In genomic region chr5:92994861-92995260, GRCm38 (mm10) we compare ENCODE assay signal across 30 mouse cellular contexts. TPM values are rescaled to one million over a fixed set of nuclear protein-coding genes. Genes with fewer than 3 reads are reported as not detected.
DNase-seq lines count a peak whose midpoint lies in the region; ATAC-seq lines count a peak whose summit lies in the region.
"Had no signal": no experiment of that assay in that cellular context is flagged by ENCODE, and none has a peak within 500 bp of the region (broad histone marks: within the 10 kb centered on the region; RNA-seq: fewer than 3 reads in every experiment).

No protein-coding gene starts in this region.

- H3K4me1 ChIP-seq in heart, embryonic 10.5 days = peaks cover 42% of the 10 kb centered on the region
- H3K4me1 ChIP-seq in kidney, embryonic 16.5 days (ENCODE audit: insufficient read depth, low read length) = peaks cover 28% of the 10 kb centered on the region

- DNase-seq in heart, embryonic 10.5 days (ENCODE audit: low spot score) = no peak
- no peak for DNase-seq in heart, adult 9 months (ENCODE audit: low spot score in 2 of 2)
- no peak for DNase-seq in kidney, postnatal 10 days
- peak; percentile 13 for DNase-seq in forelimb bud, embryonic 11.5 days (ENCODE audit: low read depth, low spot score)
- DNase-seq in lung, postnatal 25 days (ENCODE audit: low spot score) = peak; percentile 26
- DNase-seq in urinary bladder, postnatal 25 days (ENCODE audit: low spot score) = no peak
- DNase-seq: adrenal gland, postnatal 10 days; cerebellum, adult 11-12 months; cerebellum, postnatal 10 days; gastrocnemius, postnatal 10 days; heart, postnatal 14 days; kidney, adult 18-20 months; kidney, postnatal 4 days; layer of hippocampus, postnatal 36 days; liver; right cerebral cortex, adult 18-20 months; spleen, adult 18-20 months; thymus, postnatal 14 days had no signal

- 81% methylated on average over 2 of the region's 2 CpGs for WGBS in heart, embryonic 10.5 days
- WGBS in kidney, embryonic 16.5 days = 75% methylated on average over 2 of the region's 2 CpGs

- no peak overlapping the region for H3K4me2 ChIP-seq in kidney, embryonic 16.5 days (replicated peaks; ENCODE audit: low read depth, low read length)
- H3K4me2 ChIP-seq: hindbrain, embryonic 13.5 days; kidney, embryonic 15.5 days; midbrain, embryonic 12.5 days; neural tube, embryonic 12.5 days had no signal

- no peaks in the 10 kb centered on the region for H3K27me3 ChIP-seq in heart, embryonic 10.5 days (ENCODE audit: insufficient read depth, poor library complexity, severe bottlenecking)
- no peaks in the 10 kb centered on the region for H3K27me3 ChIP-seq in kidney, embryonic 16.5 days (ENCODE audit: insufficient read depth, low read length)
- H3K27me3 ChIP-seq: hindbrain, embryonic 13.5 days; kidney, embryonic 15.5 days; neural tube, embryonic 12.5 days had no signal

- peak overlapping the region; percentile 59; the same call in 1 of the 2 replicates for H3K27ac ChIP-seq in heart, embryonic 10.5 days
- no peak overlapping the region for H3K27ac ChIP-seq in kidney, embryonic 16.5 days (ENCODE audit: low read length)
- H3K27ac ChIP-seq: hindbrain, embryonic 13.5 days; kidney, embryonic 15.5 days; liver, embryonic 14.5 days; midbrain, embryonic 12.5 days; neural tube, embryonic 12.5 days had no signal

- ATAC-seq in kidney, embryonic 16.5 days (ENCODE audit: low FRiP score, low TSS enrichment) = no peak
- ATAC-seq: forebrain, embryonic 16.5 days had no signal

- no peaks in the 10 kb centered on the region for H3K36me3 ChIP-seq in heart, embryonic 10.5 days
- H3K36me3 ChIP-seq in kidney, embryonic 16.5 days (ENCODE audit: insufficient read depth, low read length) = no peaks in the 10 kb centered on the region
- H3K36me3 ChIP-seq: G1E; hindbrain, embryonic 13.5 days; kidney, embryonic 15.5 days; midbrain, embryonic 12.5 days; neural tube, embryonic 12.5 days had no signal

- H3K9ac ChIP-seq in kidney, embryonic 16.5 days (replicated peaks; ENCODE audit: low read length) = 0 out of 2 replicates have a peak overlapping the region, but pooled peaks have one; percentile 0
- H3K9ac ChIP-seq: hindbrain, embryonic 13.5 days; kidney, embryonic 15.5 days; liver, embryonic 14.5 days; midbrain, embryonic 12.5 days; neural tube, embryonic 12.5 days had no signal

- H3K4me3 ChIP-seq in heart, embryonic 10.5 days = no peak overlapping the region
- H3K4me3 ChIP-seq in kidney, embryonic 16.5 days (ENCODE audit: low read length) = no peak overlapping the region
- H3K4me3 ChIP-seq: erythroblast, embryonic 14.5 days; hindbrain, embryonic 13.5 days; kidney, embryonic 15.5 days; megakaryocyte, embryonic 14.5 days; midbrain, embryonic 12.5 days; myocyte; neural tube, embryonic 12.5 days had no signal

- no peaks in the 10 kb centered on the region for H3K9me3 ChIP-seq in heart, embryonic 10.5 days
- no peaks in the 10 kb centered on the region for H3K9me3 ChIP-seq in kidney, embryonic 16.5 days (ENCODE audit: low read length)
- H3K9me3 ChIP-seq: G1E; hindbrain, embryonic 13.5 days; kidney, embryonic 15.5 days; megakaryocyte, embryonic 14.5 days; midbrain, embryonic 12.5 days; neural tube, embryonic 12.5 days had no signal

RNA-seq across cellular contexts. Expression of gene Sowahb, which starts 50.0 kb away (rescaled TPM):
- 0.73 and 1.2 TPM in 2 replicates for polyA plus RNA-seq in heart, embryonic 10.5 days (2016; fragmentation: Nextera tagmentation; extraction: Ambion mirVana)
- 1.4 and 1.7 TPM in 2 replicates for polyA plus RNA-seq in kidney, embryonic 16.5 days (2015; fragmentation: Nextera tagmentation; extraction: Ambion mirVana)
- polyA plus RNA-seq: forebrain, embryonic 16.5 days; G1E; hindbrain, embryonic 13.5 days; midbrain, postnatal 0 days; myocyte; neural tube, embryonic 12.5 days had no signal

Comparison
In these comparisons a context has a peak if more than half of its experiments do, and no peak if none do; other contexts are left out.
1. DNase-seq: peak in forelimb bud, embryonic 11.5 days (single experiment) and lung, postnatal 25 days (single experiment); none in heart, embryonic 10.5 days (single experiment), heart, adult 9 months (0 of 2), kidney, postnatal 10 days (single experiment) and urinary bladder, postnatal 25 days (single experiment).